Mouse (Mus musculus) MEL (cell line): Measurements from ENCODE around the gene Plxna4.

ENCODE experiments used
- CTCF ChIP-seq, 3 experiments: IDR thresholded peaks in 2 of 3; conservative IDR thresholded peaks in 1 of 3; 2 replicates each; pipeline ENCODE4 v1.5.1; 2011 to 2012; ENCODE audit warnings: low read length in 3 of 3, low read depth in 2 of 3, mild to moderate bottlenecking in 2 of 3, improper control_type of control experiment in 1 of 3, inconsistent platforms in 1 of 3, mixed read lengths in 1 of 3, moderate library complexity in 1 of 3; ENCODE audit not compliant: control insufficient read depth in 1 of 3, insufficient read depth in 1 of 3, poor library complexity in 1 of 3, severe bottlenecking in 1 of 3
- E2F4 ChIP-seq: IDR thresholded peaks from 2 replicates; pipeline ENCODE4 v1.6.1; 2011; ENCODE audit warnings: low read depth, low read length, improper control_type of control experiment, borderline replicate concordance
- EP300 ChIP-seq, 2 experiments: IDR thresholded peaks; 2 replicates each; pipeline ENCODE4 v1.6.1; 2011; ENCODE audit warnings: improper control_type of control experiment in 2 of 2, low read length in 2 of 2, low read depth in 1 of 2, mild to moderate bottlenecking in 1 of 2
- ETS1 ChIP-seq: IDR thresholded peaks from 2 replicates; pipeline ENCODE4 v1.6.1; 2012; ENCODE audit warnings: low read depth, mild to moderate bottlenecking, inconsistent platforms, low read length, improper control_type of control experiment, moderate library complexity
- GATA1 ChIP-seq: IDR thresholded peaks from 2 replicates; pipeline ENCODE4 v1.6.1; 2011; ENCODE audit warnings: low read depth, low read length, improper control_type of control experiment
- POLR2A ChIP-seq, 2 experiments: IDR thresholded peaks; 2 replicates each; pipeline ENCODE4 v1.6.1; 2011 to 2012; ENCODE audit warnings: low read length in 2 of 2, mild to moderate bottlenecking in 2 of 2, control low read depth in 1 of 2, improper control_type of control experiment in 1 of 2, low read depth in 1 of 2, moderate library complexity in 1 of 2; ENCODE audit not compliant: control insufficient read depth in 1 of 2, insufficient read depth in 1 of 2, poor library complexity in 1 of 2
- ZMIZ1 ChIP-seq: IDR thresholded peaks from 2 replicates; pipeline ENCODE4 v1.6.1; 2012; ENCODE audit warnings: low read depth, mild to moderate bottlenecking, inconsistent platforms, low read length, improper control_type of control experiment, moderate library complexity

DNA sequence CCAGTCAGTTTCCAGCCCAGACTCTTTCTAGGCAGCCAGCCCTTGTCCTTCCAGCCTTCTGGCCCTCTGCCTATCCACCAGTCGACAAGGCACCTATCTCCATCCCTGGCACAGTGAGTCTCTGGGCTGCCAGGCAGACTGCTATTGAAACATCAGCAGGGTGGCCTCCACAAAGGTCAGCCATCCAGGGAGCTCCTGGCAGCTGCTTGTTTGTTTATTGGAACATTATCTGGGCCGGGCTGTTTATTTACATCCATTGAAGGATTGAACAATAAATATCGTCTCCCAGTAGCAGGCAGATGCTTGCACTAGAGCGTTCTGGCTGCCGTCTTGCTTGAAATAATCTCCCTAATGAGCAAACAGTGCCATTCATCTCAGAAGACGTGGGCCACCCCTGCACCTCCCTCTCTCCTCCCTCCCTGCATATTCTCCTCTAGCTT is 273.0 kb downstream of the Plxna4 start:
- TF ChIP-seq CTCF (IDR thresholded peaks at IDR 0.05 in 2 of 3, conservative IDR thresholded peaks at IDR 0.05 in 1 of 3; ENCODE audit: control insufficient read depth in 1 of 3, insufficient read depth in 1 of 3, low read depth in 2 of 3, low read length in 3 of 3, poor library complexity in 1 of 3, severe bottlenecking in 1 of 3) (no peak), POLR2A (IDR thresholded peaks at IDR 0.05; ENCODE audit: control insufficient read depth in 1 of 2, insufficient read depth in 1 of 2, low read depth in 1 of 2, low read length in 2 of 2, poor library complexity in 1 of 2) (no peak), EP300 (IDR thresholded peaks at IDR 0.05; ENCODE audit: low read depth in 1 of 2, low read length in 2 of 2) (no peak), GATA1 (no peak), ZMIZ1 (no peak), E2F4 (no peak), ETS1 (no peak)
